Mouse (Mus musculus) urinary bladder, postnatal 10 days (tissue): Measurements from ENCODE around the gene Spns3.

Source experiments
- DNase-seq: peaks from one replicate; pipeline ENCODE4 v3.0.0; 2022; ENCODE audit warnings: low spot score

The Spns3 gene

GRCm38 (mm10) chr11:72481952-72482351, 68.4 kb downstream of the Spns3 start:
- no peak for DNase-seq

- no peak for DNase-seq
Measured at GRCm38 (mm10) chr11:72481313-72481712, 69.0 kb downstream of the Spns3 start.

- DNase-seq, result no peak
Measured at GRCm38 (mm10) chr11:72479499-72479898, 70.8 kb downstream of the Spns3 start.

- DNase-seq, result no peak
Measured at GRCm38 (mm10) chr11:72478228-72478627, 72.1 kb downstream of the Spns3 start.

- no peak for DNase-seq
Measured at GRCm38 (mm10) chr11:72477653-72478052, 72.7 kb downstream of the Spns3 start.

GRCm38 (mm10) chr11:72477182-72477581, 73.1 kb downstream of the Spns3 start:
- DNase-seq, result no peak

GRCm38 (mm10) chr11:72476074-72476625, 74.2 kb downstream of the Spns3 start:
- DNase-seq, result no peak

GRCm38 (mm10) chr11:72475408-72475807, 74.9 kb downstream of the Spns3 start:
- no peak for DNase-seq

GRCm38 (mm10) chr11:72474926-72475325, 75.4 kb downstream of the Spns3 start:
- DNase-seq, result no peak

GRCm38 (mm10) chr11:72473540-72473939, 76.8 kb downstream of the Spns3 start:
- DNase-seq, result no peak

- DNase-seq, result no peak
Measured at GRCm38 (mm10) chr11:72471381-72471780, 78.9 kb downstream of the Spns3 start.

- DNase-seq, result no peak
Measured at GRCm38 (mm10) chr11:72470004-72470403, 80.3 kb downstream of the Spns3 start.

GRCm38 (mm10) chr11:72469217-72469616, 81.1 kb downstream of the Spns3 start:
- no peak for DNase-seq

GRCm38 (mm10) chr11:72468525-72468924, 81.8 kb downstream of the Spns3 start:
- no peak for DNase-seq

- no peak for DNase-seq
Measured at GRCm38 (mm10) chr11:72466694-72467507, 83.4 kb downstream of the Spns3 start.

- no peak for DNase-seq
Measured at GRCm38 (mm10) chr11:72465978-72466693, 84.2 kb downstream of the Spns3 start.

- no peak for DNase-seq
Measured at GRCm38 (mm10) chr11:72464821-72465220, 85.5 kb downstream of the Spns3 start.

- DNase-seq, result no peak
Measured at GRCm38 (mm10) chr11:72461500-72461981, 88.8 kb downstream of the Spns3 start.

GRCm38 (mm10) chr11:72458502-72458901, 91.8 kb downstream of the Spns3 start:
- DNase-seq, result no peak

GRCm38 (mm10) chr11:72457995-72458496, 92.3 kb downstream of the Spns3 start:
- DNase-seq, result no peak

- no peak for DNase-seq
Measured at GRCm38 (mm10) chr11:72455694-72456093, 94.6 kb downstream of the Spns3 start.

- no peak for DNase-seq
Measured at GRCm38 (mm10) chr11:72453105-72453953, 97.0 kb downstream of the Spns3 start.
